Mouse (Mus musculus) stomach, postnatal 0 days (tissue): Measurements from ENCODE around the gene Fibcd1.

ENCODE experiments used
- CTCF ChIP-seq: IDR thresholded peaks from 2 replicates; pipeline ENCODE4 v1.5.1; 2016; ENCODE audit warnings: antibody characterized with exemption, low read depth, mild to moderate bottlenecking, moderate library complexity
- EP300 ChIP-seq: optimal IDR thresholded peaks from 2 replicates; pipeline ENCODE3; 2016; ENCODE audit warnings: antibody characterized with exemption

GRCm38 (mm10) chr2:31825469-31825911 is 20.3 kb downstream of the Fibcd1 start:
- no peak for TF ChIP-seq CTCF
- no peak for TF ChIP-seq EP300
